Mouse (Mus musculus): ENCODE results near the gene Gm29776.

GRCm38 (mm10) chr14:54720654-54721350, 22.2 kb upstream of the Gm29776 start:
- TF ChIP-seq CTCF (IDR thresholded peaks at IDR 0.05; ENCODE audit: control insufficient read depth, insufficient read depth, low read length) (no peak), POLR2A (IDR thresholded peaks at IDR 0.05; ENCODE audit: borderline replicate concordance, control insufficient read depth, low read depth, low read length) (no peak)
